Mouse (Mus musculus): ENCODE results near the gene Tmem52b. TPM values are rescaled to one million over a fixed set of nuclear protein-coding genes. Genes with fewer than 3 reads are reported as not detected.

Tmem52b gene
- polyA plus RNA-seq, 1 experiment from 2014 or later: 0.19 TPM

GRCm38 (mm10) chr6:129559641-129560027 is 47.3 kb downstream of the Tmem52b start:
- 50% methylated on average over 4 of the region's 4 CpGs for WGBS
- Histone ChIP-seq H3K27me3 (no peaks in the 10 kb centered on the region), H3K9ac (no peak overlapping the region), H3K27ac (no peak overlapping the region), H3K36me3 (no peaks in the 10 kb centered on the region), H3K4me2 (no peak overlapping the region), H3K4me1 (no peaks in the 10 kb centered on the region), H3K4me3 (no peak overlapping the region), H3K9me3 (no peaks in the 10 kb centered on the region)
- no peak for ATAC-seq (ENCODE audit: insufficient number of reproducible peaks, low FRiP score, low TSS enrichment, low read depth)

- Histone ChIP-seq H3K4me2 (no peak overlapping the region), H3K36me3 (no peaks in the 10 kb centered on the region), H3K9me3 (no peaks in the 10 kb centered on the region), H3K4me3 (no peak overlapping the region), H3K9ac (no peak overlapping the region), H3K4me1 (no peaks in the 10 kb centered on the region), H3K27me3 (no peaks in the 10 kb centered on the region), H3K27ac (no peak overlapping the region)
- no peak for ATAC-seq (ENCODE audit: insufficient number of reproducible peaks, low FRiP score, low TSS enrichment, low read depth)
- 73% methylated on average over 2 of the region's 2 CpGs for whole genome bisulfite sequencing
Observed at GRCm38 (mm10) chr6:129565257-129565656, 52.9 kb downstream of the Tmem52b start.

Other genes starting within 250 kb of the Tmem52b start
- gene Cd69, start 237.1 kb upstream of the Tmem52b start, polyA plus RNA-seq (2015; fragmentation: Nextera tagmentation; extraction: Ambion mirVana): 0.13 and 0.56 TPM in 2 replicates
- not detected in 2 replicates for gene 4922502D21Rik, start 180.8 kb upstream of the Tmem52b start, polyA plus RNA-seq (2015; fragmentation: Nextera tagmentation; extraction: Ambion mirVana)
- gene Clec12a, start 169.9 kb upstream of the Tmem52b start, polyA plus RNA-seq (2015; fragmentation: Nextera tagmentation; extraction: Ambion mirVana): 1.0 and 2.0 TPM in 2 replicates
- gene Clec12b, start 126.7 kb upstream of the Tmem52b start, polyA plus RNA-seq (2015; fragmentation: Nextera tagmentation; extraction: Ambion mirVana): not detected in 2 replicates
- 0.38 and 0.83 TPM in 2 replicates for gene Clec1b, start 115.3 kb upstream of the Tmem52b start, polyA plus RNA-seq (2015; fragmentation: Nextera tagmentation; extraction: Ambion mirVana)
- 0.09 and 0.14 TPM in 2 replicates for gene Clec9a, start 103.7 kb upstream of the Tmem52b start, polyA plus RNA-seq (2015; fragmentation: Nextera tagmentation; extraction: Ambion mirVana)
- 3.2 and 3.8 TPM in 2 replicates for gene Clec1a, start 60.6 kb upstream of the Tmem52b start, polyA plus RNA-seq (2015; fragmentation: Nextera tagmentation; extraction: Ambion mirVana)
- gene Olr1, start 5.4 kb upstream of the Tmem52b start, polyA plus RNA-seq (2015; fragmentation: Nextera tagmentation; extraction: Ambion mirVana): not detected in 2 replicates
- gene Gabarapl1, start 20.6 kb downstream of the Tmem52b start, polyA plus RNA-seq (2015; fragmentation: Nextera tagmentation; extraction: Ambion mirVana): 47.8 and 48.9 TPM in 2 replicates
- not detected in 2 replicates for gene Klre1, start 65.3 kb downstream of the Tmem52b start, polyA plus RNA-seq (2015; fragmentation: Nextera tagmentation; extraction: Ambion mirVana)
- not detected in 2 replicates for gene Klrd1, start 79.2 kb downstream of the Tmem52b start, polyA plus RNA-seq (2015; fragmentation: Nextera tagmentation; extraction: Ambion mirVana)
- gene Klrk1, start 111.3 kb downstream of the Tmem52b start, polyA plus RNA-seq (2015; fragmentation: Nextera tagmentation; extraction: Ambion mirVana): not detected in 2 replicates
- not detected in 2 replicates for gene Klrc3, start 130.8 kb downstream of the Tmem52b start, polyA plus RNA-seq (2015; fragmentation: Nextera tagmentation; extraction: Ambion mirVana)
- not detected in 2 replicates for gene Klrc2, start 148.1 kb downstream of the Tmem52b start, polyA plus RNA-seq (2015; fragmentation: Nextera tagmentation; extraction: Ambion mirVana)
- gene Klrc1, start 166.4 kb downstream of the Tmem52b start, polyA plus RNA-seq (2015; fragmentation: Nextera tagmentation; extraction: Ambion mirVana): not detected in 2 replicates
- not detected in 2 replicates for gene Klri1, start 204.6 kb downstream of the Tmem52b start, polyA plus RNA-seq (2015; fragmentation: Nextera tagmentation; extraction: Ambion mirVana)
- not detected in 2 replicates for gene Klri2, start 227.9 kb downstream of the Tmem52b start, polyA plus RNA-seq (2015; fragmentation: Nextera tagmentation; extraction: Ambion mirVana)